Mouse (Mus musculus) inflammation-experienced regulatory T-cells, adult 6 months (primary cell): ENCODE data around the gene Gm4792. TPM values are rescaled to one million over a fixed set of nuclear protein-coding genes. Genes with fewer than 3 reads are reported as not detected.

Experiments
- polyA plus RNA-seq, 3 experiments: library from polyadenylated mRNA; unstranded; fragments of 100-300 nt; shearing (Covaris generic); gene quantifications; one replicate each; pipeline ENCODE4 v1.2.1; 2017

The Gm4792 gene
- polyA plus RNA-seq, 3 experiments from 2014 or later = not detected

Other genes starting within 250 kb of the Gm4792 start
- gene Nr2c1, start 150.7 kb downstream of the Gm4792 start, polyA plus RNA-seq = 1 to 10 TPM; 1.7 to 5.5 (median 5.2) TPM
- gene Ndufa12, start 100.0 kb downstream of the Gm4792 start, polyA plus RNA-seq = 100 to 1,000 TPM; 133 to 203 (median 177) TPM
- 1 to 10 TPM in 2 of 3 experiments, under 1 TPM in 1; 0.38 to 1.6 (median 1.0) TPM for gene Tmcc3, start 13.2 kb upstream of the Gm4792 start, polyA plus RNA-seq